8 mouse cellular contexts compared by ENCODE assay signal in the genomic region with DNA sequence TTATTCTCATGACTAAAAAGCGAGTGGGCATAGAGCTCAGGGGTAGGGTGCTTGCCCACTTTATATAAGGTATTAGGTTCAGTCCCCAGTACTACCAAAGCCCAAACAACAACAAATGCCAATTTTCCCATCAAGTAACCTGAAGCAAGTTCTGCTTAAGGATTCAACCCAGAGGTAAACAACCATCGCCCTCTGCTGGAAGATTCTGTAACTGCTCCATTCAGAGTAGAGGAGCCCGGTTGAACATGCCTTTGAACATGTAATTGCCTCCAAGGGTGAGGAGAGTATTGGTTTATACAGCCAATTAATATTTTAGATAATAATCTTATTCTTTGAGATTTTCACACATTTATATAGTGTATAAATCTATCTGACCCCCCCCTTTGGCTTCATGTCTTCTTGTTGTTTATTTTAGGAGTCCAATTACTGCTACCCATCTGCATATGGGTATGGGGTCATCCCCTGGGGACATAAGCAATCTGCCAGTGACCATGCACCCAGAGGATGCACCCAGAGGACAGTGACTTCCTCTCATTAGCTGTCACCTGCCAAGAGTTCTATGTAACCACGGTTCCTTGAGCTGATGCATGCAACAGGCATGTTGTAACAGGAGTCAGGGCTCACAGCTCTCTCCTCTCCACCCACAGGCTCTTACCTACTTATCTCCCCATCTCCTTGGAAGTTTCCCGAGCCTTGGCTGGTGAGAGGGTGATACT. TPM values are rescaled to one million over a fixed set of nuclear protein-coding genes. Genes with fewer than 3 reads are reported as not detected.
DNase-seq lines count a peak whose midpoint lies in the region; ATAC-seq and TF ChIP-seq lines count a peak whose summit lies in the region.

No protein-coding gene starts in this region.

- H3K4me3 ChIP-seq in cortical plate, adult 2 months (ENCODE audit: insufficient read depth, low read length), result no peak overlapping the region
- no peak overlapping the region for H3K4me3 ChIP-seq in kidney, embryonic 15.5 days (replicated peaks)
- H3K4me3 ChIP-seq in limb, embryonic 13.5 days, result no peak overlapping the region
- no peak overlapping the region for H3K4me3 ChIP-seq in neural tube, embryonic 12.5 days

- H3K4me1 ChIP-seq in cortical plate, adult 2 months (ENCODE audit: control insufficient read depth, insufficient read depth, low read length), result no peaks in the 10 kb centered on the region
- peaks cover 13% of the 10 kb centered on the region for H3K4me1 ChIP-seq in kidney, embryonic 15.5 days
- H3K4me1 ChIP-seq in limb, embryonic 13.5 days, result peaks cover 10% of the 10 kb centered on the region
- H3K4me1 ChIP-seq in neural tube, embryonic 12.5 days, result no peaks in the 10 kb centered on the region

- 24% methylated on average over 5 of the region's 5 CpGs for WGBS in kidney, embryonic 15.5 days
- 21% methylated on average over 5 of the region's 5 CpGs for WGBS in limb, embryonic 13.5 days
- WGBS in neural tube, embryonic 12.5 days, result 29% methylated on average over 5 of the region's 5 CpGs

- no peaks in the 10 kb centered on the region for H3K36me3 ChIP-seq in kidney, embryonic 15.5 days
- H3K36me3 ChIP-seq in limb, embryonic 13.5 days, result no peaks in the 10 kb centered on the region
- H3K36me3 ChIP-seq in neural tube, embryonic 12.5 days, result no peaks in the 10 kb centered on the region

- H3K9me3 ChIP-seq in kidney, embryonic 15.5 days (replicated peaks), result no peaks in the 10 kb centered on the region
- H3K9me3 ChIP-seq in limb, embryonic 13.5 days, result no peaks in the 10 kb centered on the region
- H3K9me3 ChIP-seq in neural tube, embryonic 12.5 days, result no peaks in the 10 kb centered on the region

- H3K27me3 ChIP-seq in kidney, embryonic 15.5 days, result no peaks in the 10 kb centered on the region
- H3K27me3 ChIP-seq in limb, embryonic 13.5 days, result no peaks in the 10 kb centered on the region
- no peaks in the 10 kb centered on the region for H3K27me3 ChIP-seq in neural tube, embryonic 12.5 days (replicated peaks)

- peak; percentile 72 for TF ChIP-seq CTCF in cortical plate, adult 2 months (IDR thresholded peaks at IDR 0.05; ENCODE audit: extremely low read depth, insufficient read depth, low read length)

- peak; percentile 10; the same call in 1 of the 2 replicates for ATAC-seq in kidney, embryonic 15.5 days (replicated peaks; ENCODE audit: low FRiP score)
- ATAC-seq in limb, embryonic 13.5 days (ENCODE audit: low FRiP score, low read depth), result 0 out of 2 replicates have a peak, but pooled peaks have one; percentile 54
- peak; percentile 53; the same call in 1 of the 2 replicates for ATAC-seq in neural tube, embryonic 12.5 days (ENCODE audit: low FRiP score, low read depth)

- DNase-seq in 416B (ENCODE audit: low read depth) (peak; percentile 84), ZHBTc4 (ENCODE audit: low read depth, low spot score) (peak; percentile 83)
- DNase-seq in gastrocnemius, postnatal 25 days, result peak; percentile 26
- peak; percentile 53 for DNase-seq in thymus, postnatal 0 days (ENCODE audit: low spot score)

- no peak overlapping the region for H3K9ac ChIP-seq in kidney, embryonic 15.5 days
- H3K9ac ChIP-seq in limb, embryonic 13.5 days, result no peak overlapping the region
- no peak overlapping the region for H3K9ac ChIP-seq in neural tube, embryonic 12.5 days

- H3K4me2 ChIP-seq in kidney, embryonic 15.5 days, result no peak overlapping the region
- H3K4me2 ChIP-seq in limb, embryonic 13.5 days (replicated peaks), result no peak overlapping the region
- H3K4me2 ChIP-seq in neural tube, embryonic 12.5 days (replicated peaks), result no peak overlapping the region

- no peak overlapping the region for H3K27ac ChIP-seq in cortical plate, adult 2 months (ENCODE audit: insufficient read depth, low read length)
- no peak overlapping the region for H3K27ac ChIP-seq in kidney, embryonic 15.5 days
- no peak overlapping the region for H3K27ac ChIP-seq in limb, embryonic 13.5 days
- H3K27ac ChIP-seq in neural tube, embryonic 12.5 days, result no peak overlapping the region

- no peak for TF ChIP-seq POLR2A in cortical plate, adult 2 months (IDR thresholded peaks at IDR 0.05; ENCODE audit: extremely low read depth, insufficient read depth, low read length)

RNA-seq across cellular contexts. Expression of a gene that starts 38.0 kb away (rescaled TPM):
- polyA plus RNA-seq in cortical plate, adult 2 months (2012; rRNA removed), result 4.2 and 4.5 TPM in 2 replicates
- total RNA-seq in gastrocnemius, postnatal 25 days (2021), result under 1 TPM; 0.43 to 0.97 TPM
- 12.7 and 15.3 TPM in 2 replicates for polyA plus RNA-seq in kidney, embryonic 15.5 days (2015; fragmentation: Nextera tagmentation; extraction: Ambion mirVana)
- polyA plus RNA-seq in limb, embryonic 13.5 days (2015; fragmentation: Nextera tagmentation; extraction: Ambion mirVana), result 6.8 and 8.8 TPM in 2 replicates
- 3.8 and 4.5 TPM in 2 replicates for polyA plus RNA-seq in neural tube, embryonic 12.5 days (2016; fragmentation: Nextera tagmentation; extraction: Ambion mirVana)
- polyA plus RNA-seq in thymus, postnatal 0 days (2015; fragmentation: Nextera tagmentation; extraction: Ambion mirVana), result 2.9 and 3.3 TPM in 2 replicates

RNA-seq across cellular contexts. Expression of a gene that starts 44.8 kb away (rescaled TPM):
- polyA plus RNA-seq in cortical plate, adult 2 months (2012; rRNA removed), result 1.6 and 1.8 TPM in 2 replicates
- total RNA-seq in gastrocnemius, postnatal 25 days (2021), result 1 to 10 TPM; 6.1 to 7.4 TPM
- 8.7 and 9.5 TPM in 2 replicates for polyA plus RNA-seq in kidney, embryonic 15.5 days (2015; fragmentation: Nextera tagmentation; extraction: Ambion mirVana)
- polyA plus RNA-seq in limb, embryonic 13.5 days (2015; fragmentation: Nextera tagmentation; extraction: Ambion mirVana), result 4.3 and 5.4 TPM in 2 replicates
- 1.5 and 1.9 TPM in 2 replicates for polyA plus RNA-seq in neural tube, embryonic 12.5 days (2016; fragmentation: Nextera tagmentation; extraction: Ambion mirVana)
- polyA plus RNA-seq in thymus, postnatal 0 days (2015; fragmentation: Nextera tagmentation; extraction: Ambion mirVana), result 2.2 and 2.4 TPM in 2 replicates

Comparison
In these comparisons a context has a peak if more than half of its experiments do, and no peak if none do; other contexts are left out.
1. DNase-seq: peak in every context shown above with its lines; median percentile 84 in 416B; 83 in ZHBTc4; 53 in thymus, postnatal 0 days; 26 in gastrocnemius, postnatal 25 days.